In genomic region chr19:40270351-40271307, GRCm38 (mm10) we compare ENCODE assay signal across 8 mouse cellular contexts. TPM values are rescaled to one million over a fixed set of nuclear protein-coding genes. Genes with fewer than 3 reads are reported as not detected.
A peak's percentile ranks its signal among the peaks of the same experiment; 100 is the strongest.
DNase-seq lines count a peak whose midpoint lies in the region; ATAC-seq and TF ChIP-seq lines count a peak whose summit lies in the region.

No protein-coding gene starts in this region.

- DNase-seq in B cell, adult 2 months: peak; percentile 52 to 59
- DNase-seq in embryo, embryonic 11 days: peak; percentile 62
- peak; percentile 54 for DNase-seq in midbrain, embryonic 14.5 days
- DNase-seq in thymus, postnatal 0 days (ENCODE audit: low spot score): peak; percentile 82
- DNase-seq in left cerebral cortex, adult 9 months (ENCODE audit: low spot score in 2 of 2): no peak

- H3K4me1 ChIP-seq in E14TG2a.4 (replicated peaks; ENCODE audit: low read depth, low read length): peaks cover 57% of the 10 kb centered on the region
- peaks cover 25% of the 10 kb centered on the region for H3K4me1 ChIP-seq in heart, embryonic 16.5 days (ENCODE audit: control insufficient read depth, insufficient read depth, low read length)
- no peaks in the 10 kb centered on the region for H3K4me1 ChIP-seq in limb, embryonic 13.5 days
- H3K4me1 ChIP-seq in midbrain, embryonic 14.5 days (ENCODE audit: control insufficient read depth, insufficient read depth, low read length): peaks cover 9% of the 10 kb centered on the region

- H3K27ac ChIP-seq in heart, embryonic 16.5 days (ENCODE audit: low read length): peak overlapping the region; percentile 86
- H3K27ac ChIP-seq in limb, embryonic 13.5 days: no peak overlapping the region
- H3K27ac ChIP-seq in midbrain, embryonic 14.5 days (replicated peaks; ENCODE audit: low read depth, low read length): no peak overlapping the region

- peaks cover 24% of the 10 kb centered on the region for H3K36me3 ChIP-seq in E14TG2a.4 (ENCODE audit: insufficient read depth, low read length)
- peaks cover 5% of the 10 kb centered on the region; the same call in 1 of the 2 replicates for H3K36me3 ChIP-seq in heart, embryonic 16.5 days (ENCODE audit: control insufficient read depth, insufficient read depth)
- no peaks in the 10 kb centered on the region for H3K36me3 ChIP-seq in limb, embryonic 13.5 days
- H3K36me3 ChIP-seq in midbrain, embryonic 14.5 days (ENCODE audit: control insufficient read depth, insufficient read depth, low read length): no peaks in the 10 kb centered on the region

- H3K4me2 ChIP-seq in heart, embryonic 16.5 days (ENCODE audit: low read depth, low read length): peak overlapping the region; percentile 90
- peak overlapping the region; percentile 97 for H3K4me2 ChIP-seq in limb, embryonic 13.5 days (replicated peaks)
- H3K4me2 ChIP-seq in midbrain, embryonic 14.5 days (ENCODE audit: low read length): peak overlapping the region; percentile 96

- no peak for TF ChIP-seq CTCF in E14TG2a.4 (conservative IDR thresholded peaks at IDR 0.05; ENCODE audit: low read length)

- H3K27me3 ChIP-seq in E14TG2a.4 (ENCODE audit: insufficient read depth, low read length): peaks cover 6% of the 10 kb centered on the region; the same call in 1 of the 2 replicates
- no peaks in the 10 kb centered on the region for H3K27me3 ChIP-seq in heart, embryonic 16.5 days (ENCODE audit: control insufficient read depth, insufficient read depth, low read length)
- peaks cover 47% of the 10 kb centered on the region for H3K27me3 ChIP-seq in limb, embryonic 13.5 days
- H3K27me3 ChIP-seq in midbrain, embryonic 14.5 days (ENCODE audit: control insufficient read depth, insufficient read depth, low read length): peaks cover 36% of the 10 kb centered on the region

- peak; percentile 42 for ATAC-seq in heart, embryonic 16.5 days (replicated peaks; ENCODE audit: extremely low read depth, insufficient read depth, low FRiP score)
- ATAC-seq in limb, embryonic 13.5 days (ENCODE audit: low FRiP score, low read depth): peak; percentile 31; the same call in 1 of the 2 replicates
- peak; percentile 53; the same call in 1 of the 2 replicates for ATAC-seq in midbrain, embryonic 14.5 days (ENCODE audit: low FRiP score, low TSS enrichment)

- H3K9me3 ChIP-seq in E14TG2a.4 (ENCODE audit: low read length): peaks cover 3% of the 10 kb centered on the region; the same call in 1 of the 2 replicates
- no peaks in the 10 kb centered on the region for H3K9me3 ChIP-seq in heart, embryonic 16.5 days (replicated peaks; ENCODE audit: control insufficient read depth, low read length)
- no peaks in the 10 kb centered on the region for H3K9me3 ChIP-seq in limb, embryonic 13.5 days
- no peaks in the 10 kb centered on the region for H3K9me3 ChIP-seq in midbrain, embryonic 14.5 days (ENCODE audit: control insufficient read depth, low read length)

- 4% methylated on average over 63 of the region's 63 CpGs for WGBS in heart, embryonic 16.5 days
- WGBS in limb, embryonic 13.5 days: 6% methylated on average over 63 of the region's 63 CpGs
- WGBS in midbrain, embryonic 14.5 days: 7% methylated on average over 63 of the region's 63 CpGs

- H3K9ac ChIP-seq in heart, embryonic 16.5 days (ENCODE audit: low read length): peak overlapping the region; percentile 89
- peak overlapping the region; percentile 74 for H3K9ac ChIP-seq in limb, embryonic 13.5 days
- H3K9ac ChIP-seq in midbrain, embryonic 14.5 days (replicated peaks; ENCODE audit: low read length): peak overlapping the region; percentile 49

- peak overlapping the region; percentile 95 for H3K4me3 ChIP-seq in E14TG2a.4 (replicated peaks; ENCODE audit: low read length)
- peak overlapping the region; percentile 77 for H3K4me3 ChIP-seq in heart, embryonic 16.5 days (ENCODE audit: low read length)
- H3K4me3 ChIP-seq in limb, embryonic 13.5 days: peak overlapping the region; percentile 63
- H3K4me3 ChIP-seq in midbrain, embryonic 14.5 days (replicated peaks; ENCODE audit: low read depth, low read length): peak overlapping the region; percentile 48

RNA-seq across cellular contexts. Expression of gene Pdlim1, which starts 1.0 kb away (rescaled TPM):
- 267 and 270 TPM in 2 replicates for polyA plus RNA-seq in heart, embryonic 16.5 days (2015; fragmentation: Nextera tagmentation; extraction: Ambion mirVana)
- 112 and 125 TPM in 2 replicates for polyA plus RNA-seq in limb, embryonic 13.5 days (2015; fragmentation: Nextera tagmentation; extraction: Ambion mirVana)
- polyA plus RNA-seq in midbrain, embryonic 14.5 days (2014; fragmentation: Nextera tagmentation; extraction: Ambion mirVana): 4.8 and 12.7 TPM in 2 replicates
- polyA plus RNA-seq in thymus, postnatal 0 days (2015; fragmentation: Nextera tagmentation; extraction: Ambion mirVana): 494 TPM in 2 replicates

Comparison
In these comparisons a context has a peak if more than half of its experiments do, and no peak if none do; other contexts are left out.
1. DNase-seq: peak in B cell, adult 2 months (2 of 2), embryo, embryonic 11 days (single experiment), midbrain, embryonic 14.5 days (single experiment) and thymus, postnatal 0 days (single experiment); none in left cerebral cortex, adult 9 months (0 of 2).
2. Peak in every context shown above with its lines, with median percentiles within 50 percentile points of each other: H3K4me3 ChIP-seq, ATAC-seq, H3K4me2 ChIP-seq and H3K9ac ChIP-seq.